Mouse (Mus musculus) hindbrain, embryonic 10.5 days (tissue): Measurements from ENCODE around the gene Myo1c. TPM values are rescaled to one million over a fixed set of nuclear protein-coding genes. Genes with fewer than 3 reads are reported as not detected.

Experiments
- DNase-seq: peaks from one replicate; pipeline ENCODE4 v3.0.0-alpha.2; 2017; ENCODE audit warnings: low spot score
- H3K27ac ChIP-seq: fragments of 300-500 bp; sonication (generic); 2 replicates; pipeline ENCODE4 v1.5.1; 2016; ENCODE audit warnings: mild to moderate bottlenecking, moderate library complexity
- H3K27me3 ChIP-seq: fragments of 300-500 bp; sonication (generic); 2 replicates; pipeline ENCODE4 v1.6.1; 2016; ENCODE audit warnings: mild to moderate bottlenecking; ENCODE audit not compliant: poor library complexity, insufficient read depth, severe bottlenecking
- H3K36me3 ChIP-seq: fragments of 300-500 bp; sonication (generic); 2 replicates; pipeline ENCODE4 v1.6.1; 2016; ENCODE audit warnings: mild to moderate bottlenecking, moderate library complexity
- H3K4me1 ChIP-seq: fragments of 300-500 bp; sonication (generic); replicated peaks from 2 replicates; pipeline ENCODE4 v1.6.1; 2016; ENCODE audit warnings: mild to moderate bottlenecking
- H3K4me3 ChIP-seq: fragments of 300-500 bp; sonication (generic); 2 replicates; pipeline ENCODE4 v1.5.1; 2016; ENCODE audit warnings: mild to moderate bottlenecking, moderate library complexity
- H3K9me3 ChIP-seq: fragments of 300-500 bp; sonication (generic); 2 replicates; pipeline ENCODE4 v1.6.1; 2016; ENCODE audit warnings: mild to moderate bottlenecking, moderate library complexity
- WGBS: fragments of 180-500 bp; shearing (Covaris S2); methylation state at CpG from one replicate; pipeline ENCODE4 v1.1.7; 2016; 5-methylcytosine and 5-hydroxymethylcytosine counted together
- polyA plus RNA-seq: library from polyadenylated mRNA; unstranded; fragments of >200 nt; fragmentation: Nextera tagmentation; extraction: Ambion mirVana; gene quantifications from 2 replicates; pipeline ENCODE4 v1.2.1, GENCODE M21; 2016

Gene Myo1c
- polyA plus RNA-seq, 1 experiment from 2014 or later = 16.4 TPM

DNA sequence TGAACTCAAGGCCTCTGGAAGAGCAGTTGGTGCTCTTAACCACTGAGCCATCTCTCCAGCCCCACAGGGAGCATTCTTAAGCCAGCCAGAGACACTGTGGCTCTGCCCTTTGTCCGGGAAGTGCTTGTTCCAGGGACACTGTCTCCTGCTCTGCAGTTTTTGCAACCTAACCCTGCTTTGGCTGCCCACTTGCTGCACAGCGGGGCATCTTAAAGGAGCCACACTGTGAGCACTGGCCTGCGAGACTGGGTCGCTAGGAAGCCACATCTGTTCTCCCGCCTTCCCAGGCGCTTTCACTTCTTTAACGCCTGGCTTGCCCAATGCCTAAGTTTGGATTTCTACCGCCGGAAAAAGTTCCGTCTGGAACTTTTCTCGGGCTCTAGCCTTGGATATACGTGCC, 65.3 kb downstream of the Myo1c start:
- Histone ChIP-seq H3K4me1 (peaks cover 3% of the 10 kb centered on the region; the same call in 1 of the 2 replicates), H3K9me3 (0 out of 2 replicates have a peak, but pooled peaks cover 5% of the 10 kb centered on the region), H3K4me3 (peak overlapping the region; percentile 13; the same call in 1 of the 2 replicates), H3K36me3 (no peaks in the 10 kb centered on the region), H3K27me3 (no peaks in the 10 kb centered on the region), H3K27ac (no peak overlapping the region)
- DNase-seq = peak; percentile 13
- WGBS = 13% methylated on average over 12 of the region's 12 CpGs

DNA sequence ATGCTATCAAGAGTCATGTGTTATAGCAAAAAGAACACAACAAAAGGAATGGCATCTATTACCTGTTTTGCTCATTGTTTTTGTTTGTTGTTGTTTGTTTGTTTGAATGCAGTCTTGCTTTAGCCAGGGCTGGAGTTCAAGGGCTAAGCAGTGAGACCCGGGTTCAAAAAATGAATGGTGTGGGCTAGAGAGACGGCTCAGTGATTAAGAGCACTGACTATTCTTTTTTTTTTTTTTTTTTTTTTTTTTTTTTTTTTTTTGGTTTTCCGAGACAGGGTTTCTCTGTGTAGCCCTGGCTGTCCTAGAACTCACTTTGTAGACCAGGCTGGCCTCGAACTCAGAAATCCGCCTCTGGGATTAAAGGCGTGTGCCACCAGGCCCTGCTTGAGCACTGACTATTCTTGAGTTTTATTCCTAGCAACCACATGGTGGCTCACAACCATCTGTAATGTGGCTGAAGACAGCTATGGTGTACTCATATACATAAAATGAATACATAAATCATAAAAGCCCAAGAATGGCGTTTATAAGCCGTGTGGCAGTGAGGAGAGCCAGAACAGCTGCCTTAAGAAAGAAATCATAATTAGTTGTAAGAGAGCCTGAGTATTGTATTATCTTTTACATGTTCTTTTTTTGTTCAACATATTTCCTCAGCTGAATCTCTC, 66.5 kb downstream of the Myo1c start:
- Histone ChIP-seq H3K27me3 (no peaks in the 10 kb centered on the region), H3K9me3 (peaks cover 16% of the 10 kb centered on the region; the same call in 1 of the 2 replicates), H3K4me3 (no peak overlapping the region), H3K36me3 (no peaks in the 10 kb centered on the region), H3K27ac (no peak overlapping the region), H3K4me1 (peaks cover 3% of the 10 kb centered on the region; the same call in 1 of the 2 replicates)
- 86% methylated on average over 8 of the region's 8 CpGs for WGBS
- DNase-seq = no peak

DNA sequence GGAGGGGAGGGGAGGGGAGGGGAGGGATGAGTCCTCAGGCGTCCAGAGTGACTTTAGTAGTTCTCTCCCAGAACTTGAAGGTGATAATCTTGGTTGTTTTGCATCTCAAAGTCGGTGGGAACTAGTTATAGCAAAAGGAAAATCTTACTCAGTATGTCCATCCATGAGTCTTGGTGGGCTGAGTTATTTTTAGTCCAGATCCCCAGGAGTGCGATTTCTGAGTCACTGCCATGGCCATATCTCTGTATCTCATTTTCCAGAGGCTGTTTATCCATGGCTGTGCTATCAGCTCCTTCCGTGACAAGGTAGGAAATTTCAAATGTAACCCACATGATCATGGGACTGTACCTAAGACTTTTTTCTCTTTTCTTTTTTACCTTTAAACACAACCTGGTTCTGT, 72.0 kb downstream of the Myo1c start:
- Histone ChIP-seq H3K27me3 (no peaks in the 10 kb centered on the region), H3K27ac (no peak overlapping the region), H3K4me1 (no peaks in the 10 kb centered on the region), H3K9me3 (peaks cover 13% of the 10 kb centered on the region; the same call in 1 of the 2 replicates), H3K36me3 (no peaks in the 10 kb centered on the region), H3K4me3 (no peak overlapping the region)
- 71% methylated on average over 4 of the region's 4 CpGs for WGBS
- no peak for DNase-seq

Other genes with a start within 250 kb of the Myo1c start
- 95.3 and 106 TPM in 2 replicates for gene Serpinf1, start 227.8 kb upstream of the Myo1c start, polyA plus RNA-seq
- gene Serpinf2, start 210.9 kb upstream of the Myo1c start, polyA plus RNA-seq = 0.07 TPM in 1 of 2 replicates, not detected in the other
- gene Wdr81, start 195.8 kb upstream of the Myo1c start, polyA plus RNA-seq = 7.7 and 8.6 TPM in 2 replicates
- 11.7 and 12.4 TPM in 2 replicates for gene Tlcd2, start 188.8 kb upstream of the Myo1c start, polyA plus RNA-seq
- gene Prpf8, start 163.7 kb upstream of the Myo1c start, polyA plus RNA-seq = 74.8 and 78.1 TPM in 2 replicates
- gene Rilp, start 140.4 kb upstream of the Myo1c start, polyA plus RNA-seq = 0.35 and 0.65 TPM in 2 replicates
- 4.9 and 6.4 TPM in 2 replicates for gene Scarf1, start 137.0 kb upstream of the Myo1c start, polyA plus RNA-seq
- 5.2 and 7.1 TPM in 2 replicates for gene Slc43a2, start 118.8 kb upstream of the Myo1c start, polyA plus RNA-seq
- gene Pitpna, start 62.4 kb upstream of the Myo1c start, polyA plus RNA-seq = 68.8 and 80.6 TPM in 2 replicates
- 20.6 and 24.9 TPM in 2 replicates for gene Inpp5k, start 19.5 kb upstream of the Myo1c start, polyA plus RNA-seq
- 107 and 122 TPM in 2 replicates for gene Crk, start 28.8 kb downstream of the Myo1c start, polyA plus RNA-seq
- gene Ywhae, start 82.4 kb downstream of the Myo1c start, polyA plus RNA-seq = 1,323 and 1,330 TPM in 2 replicates
- 0.39 and 0.45 TPM in 2 replicates for gene Doc2b, start 145.5 kb downstream of the Myo1c start, polyA plus RNA-seq